9 mouse cellular contexts compared by ENCODE assay signal in genomic region chr4:150544231-150544630, GRCm38 (mm10).
DNase-seq lines count a peak whose midpoint lies in the region; ATAC-seq and TF ChIP-seq lines count a peak whose summit lies in the region.
"Had no signal": no experiment of that assay in that cellular context is flagged by ENCODE, and none has a peak within 500 bp of the region (broad histone marks: within the 10 kb centered on the region; RNA-seq: fewer than 3 reads in every experiment).

No protein-coding gene starts in this region.

- peak overlapping the region; percentile 53 for H3K4me3 ChIP-seq in gastrocnemius, adult 2 months
- no peak overlapping the region for H3K4me3 ChIP-seq in neural tube, embryonic 13.5 days

- peaks cover 31% of the 10 kb centered on the region for H3K4me1 ChIP-seq in neural tube, embryonic 13.5 days (replicated peaks)

- H3K4me2 ChIP-seq in neural tube, embryonic 13.5 days = no peak overlapping the region

- no peak for TF ChIP-seq CTCF in gastrocnemius, adult 2 months (IDR thresholded peaks at IDR 0.05)

- no peaks in the 10 kb centered on the region for H3K9me3 ChIP-seq in neural tube, embryonic 13.5 days

- no peak for ATAC-seq in neural tube, embryonic 13.5 days (ENCODE audit: low read depth)

- intact Hi-C loops in gastrocnemius, adult 2 months (cut with DNase I) = no loop called here

- DNase-seq in gastrocnemius, adult 2 months = peak; percentile 37
- no peak for DNase-seq in gastrocnemius, postnatal 10 days
- DNase-seq in neural tube, embryonic 10.5 days (ENCODE audit: extremely low spot score, low spot score) = no peak
- peak; percentile 49 for DNase-seq in kidney, postnatal 14 days
- DNase-seq in ovary, postnatal 14 days (ENCODE audit: low spot score) = no peak
- no peak for DNase-seq in layer of hippocampus, adult 8-10 months (ENCODE audit: low spot score in 2 of 2)
- no peak for DNase-seq in urinary bladder, postnatal 25 days (ENCODE audit: low spot score)
- DNase-seq: cerebellum, adult 8-10 months had no signal

- H3K9ac ChIP-seq in neural tube, embryonic 13.5 days = no peak overlapping the region

- 83% methylated on average over 7 of the region's 7 CpGs for WGBS in neural tube, embryonic 13.5 days

- peak overlapping the region; percentile 80 for H3K27ac ChIP-seq in gastrocnemius, adult 2 months
- H3K27ac ChIP-seq in neural tube, embryonic 13.5 days (replicated peaks) = peak overlapping the region; percentile 56; the same call in 1 of the 2 replicates

- no peaks in the 10 kb centered on the region for H3K27me3 ChIP-seq in neural tube, embryonic 13.5 days

- peaks cover 27% of the 10 kb centered on the region for H3K36me3 ChIP-seq in neural tube, embryonic 13.5 days

Comparison
In these comparisons a context has a peak if more than half of its experiments do, and no peak if none do; other contexts are left out.
1. DNase-seq: peak in gastrocnemius, adult 2 months (single experiment) and kidney, postnatal 14 days (single experiment); none in gastrocnemius, postnatal 10 days (single experiment), neural tube, embryonic 10.5 days (single experiment), ovary, postnatal 14 days (single experiment), layer of hippocampus, adult 8-10 months (0 of 2) and urinary bladder, postnatal 25 days (single experiment).